Mouse (Mus musculus) T-helper 1 cell (primary cell): ENCODE results near the gene Pak6.

Experiments
- in situ Hi-C: fragments of 300-600 bp; cut with MboI, MseI; formaldehyde crosslinking; loops from one replicate; pipeline ENCODE4 v1.15.1; 2025; ENCODE audit warnings: high pct_unique_total_duplicates

Gene Pak6

GRCm38 (mm10) chr2:118697311-118697877 is 34.3 kb downstream of the Pak6 start:
- in situ Hi-C loops, result no loop called here

- in situ Hi-C loops, result no loop called here
Measured at GRCm38 (mm10) chr2:118697955-118698354, 34.9 kb downstream of the Pak6 start.

GRCm38 (mm10) chr2:118700179-118701062 is 37.3 kb downstream of the Pak6 start:
- in situ Hi-C loops, result no loop called here

- in situ Hi-C loops, result no loop called here
Measured at GRCm38 (mm10) chr2:118701161-118701560, 38.1 kb downstream of the Pak6 start.

GRCm38 (mm10) chr2:118701971-118702882 is 39.1 kb downstream of the Pak6 start:
- in situ Hi-C loops, result no loop called here

GRCm38 (mm10) chr2:118702883-118703761 is 40.0 kb downstream of the Pak6 start:
- in situ Hi-C loops, result no loop called here

- in situ Hi-C loops, result no loop called here
Measured at GRCm38 (mm10) chr2:118703913-118704730, 41.0 kb downstream of the Pak6 start, which contains the start of gene Ankrd63. TSS of gene Ankrd63 (minus strand) at chr2:118703963.

GRCm38 (mm10) chr2:118706436-118706835 is 43.3 kb downstream of the Pak6 start:
- in situ Hi-C loops, result no loop called here

GRCm38 (mm10) chr2:118708472-118708871 is 45.4 kb downstream of the Pak6 start:
- in situ Hi-C loops, result no loop called here

GRCm38 (mm10) chr2:118709655-118710221 is 46.6 kb downstream of the Pak6 start:
- in situ Hi-C loops, result no loop called here

GRCm38 (mm10) chr2:118711038-118711494 is 48.0 kb downstream of the Pak6 start:
- in situ Hi-C loops, result no loop called here

GRCm38 (mm10) chr2:118713631-118714030 is 50.5 kb downstream of the Pak6 start:
- in situ Hi-C loops, result no loop called here

GRCm38 (mm10) chr2:118714230-118714629 is 51.1 kb downstream of the Pak6 start:
- in situ Hi-C loops, result no loop called here

- in situ Hi-C loops, result no loop called here
Measured at GRCm38 (mm10) chr2:118716677-118717076, 53.6 kb downstream of the Pak6 start.

- in situ Hi-C loops, result no loop called here
Measured at GRCm38 (mm10) chr2:118723693-118724486, 60.8 kb downstream of the Pak6 start.

GRCm38 (mm10) chr2:118725511-118725910 is 62.4 kb downstream of the Pak6 start:
- in situ Hi-C loops, result no loop called here

- in situ Hi-C loops, result no loop called here
Measured at GRCm38 (mm10) chr2:118726873-118727272, 63.8 kb downstream of the Pak6 start.

GRCm38 (mm10) chr2:118727911-118728310 is 64.8 kb downstream of the Pak6 start:
- in situ Hi-C loops, result no loop called here

GRCm38 (mm10) chr2:118728337-118728736 is 65.2 kb downstream of the Pak6 start, which contains the start of gene Plcb2:
TSS of gene Plcb2 (minus strand) at chr2:118728438.
- in situ Hi-C loops, result no loop called here
